Mouse (Mus musculus): ENCODE results near the gene Wdr95. TPM values are rescaled to one million over a fixed set of nuclear protein-coding genes. Genes with fewer than 3 reads are reported as not detected.

Gene Wdr95
- total RNA-seq, 2 experiments from 2014 or later: 0.14 TPM; not detected in 1

- no peak for DNase-seq
These were observed 95.6 kb downstream of the Wdr95 start for GRCm38 (mm10) chr5:149623815-149624675.

- DNase-seq: no peak
These were observed 97.1 kb downstream of the Wdr95 start for GRCm38 (mm10) chr5:149625547-149625946.

GRCm38 (mm10) chr5:149634409-149635035 lies 106.0 kb downstream of the Wdr95 start:
- no peak for DNase-seq

GRCm38 (mm10) chr5:149635556-149635955 lies 107.1 kb downstream of the Wdr95 start:
- no peak for DNase-seq

- DNase-seq: peak; percentile 96
These were observed 107.8 kb downstream of the Wdr95 start, which contains the start of gene Hsph1 for GRCm38 (mm10) chr5:149636075-149636920. Gene Hsph1 (minus strand): TSS chr5:149636376.

- no peak for DNase-seq
These were observed 108.8 kb downstream of the Wdr95 start for GRCm38 (mm10) chr5:149637306-149637705.

- no peak for DNase-seq
These were observed 112.9 kb downstream of the Wdr95 start for GRCm38 (mm10) chr5:149641277-149641892.

GRCm38 (mm10) chr5:149642366-149642765 lies 113.9 kb downstream of the Wdr95 start:
- no peak for DNase-seq

- DNase-seq: no peak
These were observed 114.5 kb downstream of the Wdr95 start for GRCm38 (mm10) chr5:149642783-149643509.

GRCm38 (mm10) chr5:149647367-149648115 lies 119.1 kb downstream of the Wdr95 start:
- DNase-seq: no peak

- peak; percentile 59 for DNase-seq
These were observed 119.7 kb downstream of the Wdr95 start for GRCm38 (mm10) chr5:149648196-149648595.

- DNase-seq: no peak
These were observed 120.5 kb downstream of the Wdr95 start for GRCm38 (mm10) chr5:149648895-149649406.

- DNase-seq: no peak
These were observed 121.2 kb downstream of the Wdr95 start for GRCm38 (mm10) chr5:149649499-149650178.

GRCm38 (mm10) chr5:149650179-149650553 lies 121.7 kb downstream of the Wdr95 start:
- DNase-seq: no peak

GRCm38 (mm10) chr5:149655636-149656035 lies 127.2 kb downstream of the Wdr95 start:
- no peak for DNase-seq

- no peak for DNase-seq
These were observed 129.5 kb downstream of the Wdr95 start for GRCm38 (mm10) chr5:149658022-149658421.

GRCm38 (mm10) chr5:149658741-149659413 lies 130.4 kb downstream of the Wdr95 start:
- no peak for DNase-seq

GRCm38 (mm10) chr5:149659414-149659780 lies 130.9 kb downstream of the Wdr95 start:
- no peak for DNase-seq

- DNase-seq: no peak
These were observed 132.9 kb downstream of the Wdr95 start for GRCm38 (mm10) chr5:149661428-149661827.

Data from heart, postnatal 4 days (tissue).